Mouse (Mus musculus): ENCODE data around the gene Gpd2.

Gene Gpd2

GRCm38 (mm10) chr2:57287986-57288385, 50.6 kb downstream of the Gpd2 start:
- Histone ChIP-seq H3K9me3 (ENCODE audit: low read length) (no peaks in the 10 kb centered on the region), H3K4me3 (replicated peaks; ENCODE audit: low read length) (no peak overlapping the region), H3K4me1 (replicated peaks; ENCODE audit: low read depth, low read length) (peaks cover 21% of the 10 kb centered on the region), H3K27me3 (ENCODE audit: insufficient read depth, low read length) (no peaks in the 10 kb centered on the region), H3K36me3 (ENCODE audit: insufficient read depth, low read length) (peaks cover 12% of the 10 kb centered on the region)
- TF ChIP-seq POU5F1 (IDR thresholded peaks at IDR 0.05; ENCODE audit: borderline replicate concordance, low read length): no peak
- TF ChIP-seq CTCF (conservative IDR thresholded peaks at IDR 0.05; ENCODE audit: low read length): no peak
- TF ChIP-seq NANOG (IDR thresholded peaks at IDR 0.05; ENCODE audit: borderline replicate concordance, low read length): no peak

GRCm38 (mm10) chr2:57293571-57293970, 56.1 kb downstream of the Gpd2 start:
- Histone ChIP-seq H3K4me1 (replicated peaks; ENCODE audit: low read depth, low read length) (peaks cover 13% of the 10 kb centered on the region), H3K27me3 (ENCODE audit: insufficient read depth, low read length) (no peaks in the 10 kb centered on the region), H3K9me3 (ENCODE audit: low read length) (no peaks in the 10 kb centered on the region), H3K36me3 (ENCODE audit: insufficient read depth, low read length) (peaks cover 12% of the 10 kb centered on the region), H3K4me3 (replicated peaks; ENCODE audit: low read length) (no peak overlapping the region)
- TF ChIP-seq CTCF (conservative IDR thresholded peaks at IDR 0.05; ENCODE audit: low read length) (no peak), POU5F1 (IDR thresholded peaks at IDR 0.05; ENCODE audit: borderline replicate concordance, low read length) (no peak), NANOG (IDR thresholded peaks at IDR 0.05; ENCODE audit: borderline replicate concordance, low read length) (no peak)

GRCm38 (mm10) chr2:57296069-57296468, 58.6 kb downstream of the Gpd2 start:
- Histone ChIP-seq H3K4me1 (replicated peaks; ENCODE audit: low read depth, low read length) (peaks cover 6% of the 10 kb centered on the region; the same call in 1 of the 2 replicates), H3K4me3 (replicated peaks; ENCODE audit: low read length) (no peak overlapping the region), H3K36me3 (ENCODE audit: insufficient read depth, low read length) (0 out of 2 replicates have a peak, but pooled peaks cover 3% of the 10 kb centered on the region), H3K9me3 (ENCODE audit: low read length) (no peaks in the 10 kb centered on the region), H3K27me3 (ENCODE audit: insufficient read depth, low read length) (no peaks in the 10 kb centered on the region)
- no peak for TF ChIP-seq CTCF (conservative IDR thresholded peaks at IDR 0.05; ENCODE audit: low read length)
- TF ChIP-seq NANOG (IDR thresholded peaks at IDR 0.05; ENCODE audit: borderline replicate concordance, low read length): no peak
- no peak for TF ChIP-seq POU5F1 (IDR thresholded peaks at IDR 0.05; ENCODE audit: borderline replicate concordance, low read length)

- Histone ChIP-seq H3K4me3 (replicated peaks; ENCODE audit: low read length) (no peak overlapping the region), H3K27me3 (ENCODE audit: insufficient read depth, low read length) (no peaks in the 10 kb centered on the region), H3K9me3 (ENCODE audit: low read length) (no peaks in the 10 kb centered on the region), H3K36me3 (ENCODE audit: insufficient read depth, low read length) (no peaks in the 10 kb centered on the region), H3K4me1 (replicated peaks; ENCODE audit: low read depth, low read length) (peaks cover 7% of the 10 kb centered on the region; the same call in 1 of the 2 replicates)
- TF ChIP-seq POU5F1 (IDR thresholded peaks at IDR 0.05; ENCODE audit: borderline replicate concordance, low read length) (no peak), NANOG (IDR thresholded peaks at IDR 0.05; ENCODE audit: borderline replicate concordance, low read length) (no peak), CTCF (conservative IDR thresholded peaks at IDR 0.05; ENCODE audit: low read length) (no peak)
Measured at GRCm38 (mm10) chr2:57297226-57297625, 59.8 kb downstream of the Gpd2 start.

GRCm38 (mm10) chr2:57301539-57301938, 64.1 kb downstream of the Gpd2 start:
- H3K27me3 ChIP-seq (ENCODE audit: insufficient read depth, low read length): no peaks in the 10 kb centered on the region
- no peaks in the 10 kb centered on the region for H3K9me3 ChIP-seq (ENCODE audit: low read length)
- H3K4me1 ChIP-seq (replicated peaks; ENCODE audit: low read depth, low read length): peaks cover 7% of the 10 kb centered on the region; the same call in 1 of the 2 replicates
- peaks cover 27% of the 10 kb centered on the region for H3K36me3 ChIP-seq (ENCODE audit: insufficient read depth, low read length)
- TF ChIP-seq NANOG (IDR thresholded peaks at IDR 0.05; ENCODE audit: borderline replicate concordance, low read length): no peak
- TF ChIP-seq CTCF (conservative IDR thresholded peaks at IDR 0.05; ENCODE audit: low read length): no peak
- TF ChIP-seq POU5F1 (IDR thresholded peaks at IDR 0.05; ENCODE audit: borderline replicate concordance, low read length): no peak
- no peak overlapping the region for H3K4me3 ChIP-seq (replicated peaks; ENCODE audit: low read length)

GRCm38 (mm10) chr2:57304212-57304611, 66.8 kb downstream of the Gpd2 start:
- Histone ChIP-seq H3K27me3 (ENCODE audit: insufficient read depth, low read length) (no peaks in the 10 kb centered on the region), H3K4me3 (replicated peaks; ENCODE audit: low read length) (no peak overlapping the region), H3K36me3 (ENCODE audit: insufficient read depth, low read length) (peaks cover 48% of the 10 kb centered on the region), H3K9me3 (ENCODE audit: low read length) (no peaks in the 10 kb centered on the region), H3K4me1 (replicated peaks; ENCODE audit: low read depth, low read length) (peaks cover 7% of the 10 kb centered on the region; the same call in 1 of the 2 replicates)
- TF ChIP-seq NANOG (IDR thresholded peaks at IDR 0.05; ENCODE audit: borderline replicate concordance, low read length) (no peak), POU5F1 (IDR thresholded peaks at IDR 0.05; ENCODE audit: borderline replicate concordance, low read length) (no peak), CTCF (conservative IDR thresholded peaks at IDR 0.05; ENCODE audit: low read length) (no peak)

GRCm38 (mm10) chr2:57312268-57312797, 74.9 kb downstream of the Gpd2 start:
- H3K9me3 ChIP-seq (ENCODE audit: low read length): peaks cover 11% of the 10 kb centered on the region
- H3K36me3 ChIP-seq (ENCODE audit: insufficient read depth, low read length): peaks cover 34% of the 10 kb centered on the region
- TF ChIP-seq POU5F1 (IDR thresholded peaks at IDR 0.05; ENCODE audit: borderline replicate concordance, low read length) (no peak), NANOG (IDR thresholded peaks at IDR 0.05; ENCODE audit: borderline replicate concordance, low read length) (no peak), CTCF (conservative IDR thresholded peaks at IDR 0.05; ENCODE audit: low read length) (no peak)
- H3K27me3 ChIP-seq (ENCODE audit: insufficient read depth, low read length): no peaks in the 10 kb centered on the region
- H3K4me1 ChIP-seq (replicated peaks; ENCODE audit: low read depth, low read length): no peaks in the 10 kb centered on the region
- no peak overlapping the region for H3K4me3 ChIP-seq (replicated peaks; ENCODE audit: low read length)

- H3K4me3 ChIP-seq (replicated peaks; ENCODE audit: low read length): no peak overlapping the region
- peaks cover 7% of the 10 kb centered on the region for H3K4me1 ChIP-seq (replicated peaks; ENCODE audit: low read depth, low read length)
- H3K36me3 ChIP-seq (ENCODE audit: insufficient read depth, low read length): peaks cover 6% of the 10 kb centered on the region
- no peaks in the 10 kb centered on the region for H3K27me3 ChIP-seq (ENCODE audit: insufficient read depth, low read length)
- H3K9me3 ChIP-seq (ENCODE audit: low read length): peaks cover 7% of the 10 kb centered on the region
- TF ChIP-seq CTCF (conservative IDR thresholded peaks at IDR 0.05; ENCODE audit: low read length): peak; percentile 97
- no peak for TF ChIP-seq POU5F1 (IDR thresholded peaks at IDR 0.05; ENCODE audit: borderline replicate concordance, low read length)
Measured at GRCm38 (mm10) chr2:57316055-57316454, 78.6 kb downstream of the Gpd2 start.

- Histone ChIP-seq H3K36me3 (ENCODE audit: insufficient read depth, low read length) (no peaks in the 10 kb centered on the region), H3K27me3 (ENCODE audit: insufficient read depth, low read length) (no peaks in the 10 kb centered on the region), H3K9me3 (ENCODE audit: low read length) (no peaks in the 10 kb centered on the region), H3K4me3 (replicated peaks; ENCODE audit: low read length) (no peak overlapping the region), H3K4me1 (replicated peaks; ENCODE audit: low read depth, low read length) (peaks cover 7% of the 10 kb centered on the region)
- TF ChIP-seq POU5F1 (IDR thresholded peaks at IDR 0.05; ENCODE audit: borderline replicate concordance, low read length) (no peak), NANOG (IDR thresholded peaks at IDR 0.05; ENCODE audit: borderline replicate concordance, low read length) (no peak), CTCF (conservative IDR thresholded peaks at IDR 0.05; ENCODE audit: low read length) (no peak)
Measured at GRCm38 (mm10) chr2:57318336-57318735, 80.9 kb downstream of the Gpd2 start.

Data from E14TG2a.4 (cell line).